Mouse (Mus musculus) spleen, adult 2 months (tissue): ENCODE results near the gene Tnfrsf13c.

Experiments
- CTCF ChIP-seq: fragments of 200-500 bp; IDR thresholded peaks from 2 replicates; pipeline ENCODE4 v1.5.1; 2011; ENCODE audit warnings: mild to moderate bottlenecking, inconsistent platforms; ENCODE audit not compliant: insufficient read depth, insufficient read length, insufficient replicate concordance; ENCODE audit errors: extremely low read depth
- POLR2A ChIP-seq: fragments of 200-500 bp; IDR thresholded peaks from 2 replicates; pipeline ENCODE4 v1.6.1; 2011; ENCODE audit warnings: low read depth, low read length, inconsistent platforms

- TF ChIP-seq POLR2A: no peak
- TF ChIP-seq CTCF: no peak
Observed at GRCm38 (mm10) chr15:82209295-82210050, 14.7 kb downstream of the Tnfrsf13c start.
